In genomic region chr17:29731266-29731952, GRCm38 (mm10) we compare ENCODE assay signal across 12 mouse cellular contexts. TPM values are rescaled to one million over a fixed set of nuclear protein-coding genes. Genes with fewer than 3 reads are reported as not detected.
A peak's percentile ranks its signal among the peaks of the same experiment; 100 is the strongest.
DNase-seq lines count a peak whose midpoint lies in the region; ATAC-seq and TF ChIP-seq lines count a peak whose summit lies in the region.
"Had no signal": no experiment of that assay in that cellular context is flagged by ENCODE, and none has a peak within 500 bp of the region (broad histone marks: within the 10 kb centered on the region; RNA-seq: fewer than 3 reads in every experiment).

No protein-coding gene starts in this region.

- H3K4me3 ChIP-seq in heart, postnatal 0 days (ENCODE audit: low read depth, low read length): no peak overlapping the region
- H3K4me3 ChIP-seq in embryonic facial prominence, embryonic 10.5 days: no peak overlapping the region
- H3K4me3 ChIP-seq in hindbrain, embryonic 15.5 days: no peak overlapping the region
- no peak overlapping the region for H3K4me3 ChIP-seq in neural tube, embryonic 13.5 days
- no peak overlapping the region for H3K4me3 ChIP-seq in kidney, embryonic 14.5 days (ENCODE audit: low read length)

- H3K9me3 ChIP-seq in heart, postnatal 0 days (replicated peaks; ENCODE audit: control insufficient read depth, low read length): no peaks in the 10 kb centered on the region
- H3K9me3 ChIP-seq in embryonic facial prominence, embryonic 10.5 days: 0 out of 2 replicates have a peak, but pooled peaks cover 2% of the 10 kb centered on the region
- no peaks in the 10 kb centered on the region for H3K9me3 ChIP-seq in hindbrain, embryonic 15.5 days
- no peaks in the 10 kb centered on the region for H3K9me3 ChIP-seq in neural tube, embryonic 13.5 days
- no peaks in the 10 kb centered on the region; the same call in 1 of the 2 replicates for H3K9me3 ChIP-seq in kidney, embryonic 14.5 days (ENCODE audit: control insufficient read depth, low read length)

- 0 out of 2 replicates have a peak overlapping the region, but pooled peaks have one; percentile 28 for H3K27ac ChIP-seq in heart, postnatal 0 days (ENCODE audit: low read depth)
- peak overlapping the region; percentile 49 for H3K27ac ChIP-seq in embryonic facial prominence, embryonic 10.5 days (replicated peaks)
- peak overlapping the region; percentile 62 for H3K27ac ChIP-seq in hindbrain, embryonic 15.5 days (replicated peaks)
- H3K27ac ChIP-seq in neural tube, embryonic 13.5 days (replicated peaks): peak overlapping the region; percentile 89
- H3K27ac ChIP-seq in kidney, embryonic 14.5 days (ENCODE audit: low read depth, low read length): no peak overlapping the region

- no peak for TF ChIP-seq EP300 in heart, postnatal 0 days (IDR thresholded peaks at IDR 0.05; ENCODE audit: low read depth)

- H3K4me1 ChIP-seq in heart, postnatal 0 days (ENCODE audit: control insufficient read depth, insufficient read depth): peaks cover 12% of the 10 kb centered on the region
- H3K4me1 ChIP-seq in embryonic facial prominence, embryonic 10.5 days: peaks cover 24% of the 10 kb centered on the region
- peaks cover 34% of the 10 kb centered on the region for H3K4me1 ChIP-seq in hindbrain, embryonic 15.5 days (replicated peaks)
- peaks cover 46% of the 10 kb centered on the region for H3K4me1 ChIP-seq in neural tube, embryonic 13.5 days (replicated peaks)
- peaks cover 12% of the 10 kb centered on the region; the same call in 1 of the 2 replicates for H3K4me1 ChIP-seq in kidney, embryonic 14.5 days (ENCODE audit: control insufficient read depth, insufficient read depth, low read length)

- ATAC-seq in heart, postnatal 0 days (ENCODE audit: insufficient read depth, low read depth): no peak
- peak; percentile 20; the same call in 1 of the 2 replicates for ATAC-seq in hindbrain, embryonic 15.5 days (ENCODE audit: low FRiP score, low read depth)
- peak; percentile 45; the same call in 1 of the 2 replicates for ATAC-seq in neural tube, embryonic 13.5 days (ENCODE audit: low read depth)
- no peak for ATAC-seq in kidney, embryonic 14.5 days (ENCODE audit: low FRiP score, low TSS enrichment)

- 69% methylated on average over 12 of the region's 12 CpGs for WGBS in heart, postnatal 0 days
- 52% methylated on average over 12 of the region's 12 CpGs for WGBS in embryonic facial prominence, embryonic 10.5 days
- WGBS in hindbrain, embryonic 15.5 days: 26% methylated on average over 12 of the region's 12 CpGs
- 41% methylated on average over 12 of the region's 12 CpGs for WGBS in neural tube, embryonic 13.5 days
- WGBS in kidney, embryonic 14.5 days: 60% methylated on average over 12 of the region's 12 CpGs

- H3K9ac ChIP-seq in heart, postnatal 0 days (replicated peaks; ENCODE audit: low read depth, low read length): no peak overlapping the region
- no peak overlapping the region for H3K9ac ChIP-seq in hindbrain, embryonic 15.5 days
- H3K9ac ChIP-seq in neural tube, embryonic 13.5 days: peak overlapping the region; percentile 34; the same call in 1 of the 2 replicates
- H3K9ac ChIP-seq in kidney, embryonic 14.5 days (ENCODE audit: low read depth, low read length): no peak overlapping the region

- no peaks in the 10 kb centered on the region for H3K36me3 ChIP-seq in heart, postnatal 0 days (replicated peaks; ENCODE audit: control insufficient read depth, insufficient read depth, low read length)
- H3K36me3 ChIP-seq in embryonic facial prominence, embryonic 10.5 days (replicated peaks): no peaks in the 10 kb centered on the region
- no peaks in the 10 kb centered on the region for H3K36me3 ChIP-seq in hindbrain, embryonic 15.5 days
- H3K36me3 ChIP-seq in neural tube, embryonic 13.5 days: no peaks in the 10 kb centered on the region
- no peaks in the 10 kb centered on the region for H3K36me3 ChIP-seq in kidney, embryonic 14.5 days (ENCODE audit: control insufficient read depth, insufficient read depth, low read length)

- no peak overlapping the region for H3K4me2 ChIP-seq in heart, postnatal 0 days (ENCODE audit: low read depth, low read length)
- no peak overlapping the region for H3K4me2 ChIP-seq in hindbrain, embryonic 15.5 days
- no peak overlapping the region for H3K4me2 ChIP-seq in neural tube, embryonic 13.5 days
- no peak overlapping the region for H3K4me2 ChIP-seq in kidney, embryonic 14.5 days (replicated peaks; ENCODE audit: low read depth, low read length)
- H3K4me2 ChIP-seq: liver, embryonic 11.5 days had no signal

- no peak for DNase-seq in heart, postnatal 0 days (ENCODE audit: low spot score)
- no peak for DNase-seq in heart, adult 18-20 months
- DNase-seq in embryonic facial prominence, embryonic 10.5 days (ENCODE audit: low spot score): no peak
- no peak for DNase-seq in spleen, postnatal 4 days (ENCODE audit: low spot score in 2 of 2)
- DNase-seq in kidney, adult 18-20 months: no peak
- DNase-seq: heart, postnatal 10 days; kidney, postnatal 14 days; thymus, postnatal 36 days had no signal

- no peaks in the 10 kb centered on the region for H3K27me3 ChIP-seq in heart, postnatal 0 days (ENCODE audit: control insufficient read depth, insufficient read depth, low read length)
- H3K27me3 ChIP-seq in embryonic facial prominence, embryonic 10.5 days (replicated peaks; ENCODE audit: low read depth, poor library complexity, severe bottlenecking): no peaks in the 10 kb centered on the region
- no peaks in the 10 kb centered on the region for H3K27me3 ChIP-seq in hindbrain, embryonic 15.5 days
- H3K27me3 ChIP-seq in neural tube, embryonic 13.5 days: no peaks in the 10 kb centered on the region
- H3K27me3 ChIP-seq in kidney, embryonic 14.5 days (ENCODE audit: control insufficient read depth, insufficient read depth, low read length): peaks cover 3% of the 10 kb centered on the region; the same call in 1 of the 2 replicates

- TF ChIP-seq CTCF in heart, postnatal 0 days (IDR thresholded peaks at IDR 0.05; ENCODE audit: low read depth): no peak

RNA-seq across cellular contexts. Expression of gene Ccdc167, which starts 14.6 kb away (rescaled TPM):
- 6.4 and 6.8 TPM in 2 replicates for total RNA-seq in heart, postnatal 0 days (2014; rRNA removed; ENCODE audit: low replicate concordance)
- polyA plus RNA-seq in heart, postnatal 0 days (2015; fragmentation: Nextera tagmentation; extraction: Ambion mirVana): 8.2 and 9.9 TPM in 2 replicates
- total RNA-seq in heart, adult 18-20 months (2021): 10 to 100 TPM; 12.2 to 12.3 TPM
- 16.5 and 18.1 TPM in 2 replicates for polyA plus RNA-seq in embryonic facial prominence, embryonic 10.5 days (2016; fragmentation: Nextera tagmentation; extraction: Ambion mirVana)
- 12.6 TPM in 2 replicates for polyA plus RNA-seq in hindbrain, embryonic 15.5 days (2015; fragmentation: Nextera tagmentation; extraction: Ambion mirVana)
- polyA plus RNA-seq in neural tube, embryonic 13.5 days (2015; fragmentation: Nextera tagmentation; extraction: Ambion mirVana): 12.4 and 13.0 TPM in 2 replicates
- 14.8 and 17.5 TPM in 2 replicates for polyA plus RNA-seq in kidney, embryonic 14.5 days (2014; fragmentation: Nextera tagmentation; extraction: Ambion mirVana)

Comparison
In these comparisons a context has a peak if more than half of its experiments do, and no peak if none do; other contexts are left out.
1. ATAC-seq: peak in hindbrain, embryonic 15.5 days (single experiment) and neural tube, embryonic 13.5 days (single experiment); none in heart, postnatal 0 days (single experiment) and kidney, embryonic 14.5 days (single experiment).